Mouse (Mus musculus) heart, embryonic 10.5 days (tissue): Measurements from ENCODE around the gene Gamt. TPM values are rescaled to one million over a fixed set of nuclear protein-coding genes. Genes with fewer than 3 reads are reported as not detected.

Experiments used
- microRNA-seq: library from miRNA; unstranded; fragments of <30 nt; microRNA quantifications from one replicate; pipeline ENCODE4, GENCODE M21; 2017
- polyA plus RNA-seq: library from polyadenylated mRNA; unstranded; fragments of >200 nt; fragmentation: Nextera tagmentation; extraction: Ambion mirVana; gene quantifications from 2 replicates; pipeline ENCODE4 v1.2.1, GENCODE M21; 2016

Gene Gamt
- polyA plus RNA-seq, 1 experiment from 2014 or later = 61.2 TPM

Small RNAs within 50 kb of the gene (microRNA-seq; reads per million reads assigned to microRNA genes)
- 0.76 reads per million for gene Mir6911

Other genes starting within 250 kb of the Gamt start
- gene Arhgap45, start 244.4 kb downstream of the Gamt start, polyA plus RNA-seq = 12.0 and 16.7 TPM in 2 replicates
- gene Polr2e, start 221.2 kb downstream of the Gamt start, polyA plus RNA-seq = 181 and 233 TPM in 2 replicates
- 767 and 797 TPM in 2 replicates for gene Gpx4, start 213.8 kb downstream of the Gamt start, polyA plus RNA-seq
- gene Sbno2, start 155.4 kb downstream of the Gamt start, polyA plus RNA-seq = 14.8 and 15.6 TPM in 2 replicates
- gene Stk11, start 145.2 kb downstream of the Gamt start, polyA plus RNA-seq = 12.4 and 17.8 TPM in 2 replicates
- gene Atp5d, start 122.4 kb downstream of the Gamt start, polyA plus RNA-seq = 689 and 872 TPM in 2 replicates
- gene Cbarp, start 120.2 kb downstream of the Gamt start, polyA plus RNA-seq = 2.0 and 4.0 TPM in 2 replicates
- gene Midn, start 112.7 kb downstream of the Gamt start, polyA plus RNA-seq = 16.1 and 24.4 TPM in 2 replicates
- gene Cirbp, start 95.0 kb downstream of the Gamt start, polyA plus RNA-seq = 85.7 and 98.0 TPM in 2 replicates
- gene 1600002K03Rik, start 88.1 kb downstream of the Gamt start, polyA plus RNA-seq = 11.7 and 13.9 TPM in 2 replicates
- 14.9 and 20.6 TPM in 2 replicates for gene Efna2, start 81.5 kb downstream of the Gamt start, polyA plus RNA-seq
- 56.4 and 76.5 TPM in 2 replicates for gene Mum1, start 34.6 kb downstream of the Gamt start, polyA plus RNA-seq
- 432 and 538 TPM in 2 replicates for gene Ndufs7, start 11.9 kb downstream of the Gamt start, polyA plus RNA-seq
- gene Dazap1, start 474 bp upstream of the Gamt start, polyA plus RNA-seq = 40.2 and 58.0 TPM in 2 replicates
- 774 and 882 TPM in 2 replicates for gene Rps15, start 31.4 kb upstream of the Gamt start, polyA plus RNA-seq
- 0.74 and 0.78 TPM in 2 replicates for gene Apc2, start 35.0 kb upstream of the Gamt start, polyA plus RNA-seq
- gene 2310011J03Rik, start 59.5 kb upstream of the Gamt start, polyA plus RNA-seq = 41.3 and 46.8 TPM in 2 replicates
- gene Pcsk4, start 68.5 kb upstream of the Gamt start, polyA plus RNA-seq = 1.6 and 4.0 TPM in 2 replicates
- gene Reep6, start 68.9 kb upstream of the Gamt start, polyA plus RNA-seq = 7.1 and 18.3 TPM in 2 replicates
- gene Adamtsl5, start 87.4 kb upstream of the Gamt start, polyA plus RNA-seq = 1.3 and 1.9 TPM in 2 replicates
- 0.16 TPM in 1 of 2 replicates, not detected in the other for gene Plk5, start 95.4 kb upstream of the Gamt start, polyA plus RNA-seq
- 2.1 and 5.0 TPM in 2 replicates for gene Mex3d, start 126.6 kb upstream of the Gamt start, polyA plus RNA-seq
- 237 and 315 TPM in 2 replicates for gene Mbd3, start 138.5 kb upstream of the Gamt start, polyA plus RNA-seq
- gene Uqcr11, start 145.8 kb upstream of the Gamt start, polyA plus RNA-seq = 973 and 1,195 TPM in 2 replicates
- gene Tcf3, start 172.6 kb upstream of the Gamt start, polyA plus RNA-seq = 80.6 and 140 TPM in 2 replicates
- gene Onecut3, start 233.8 kb upstream of the Gamt start, polyA plus RNA-seq = 0.44 TPM in 1 of 2 replicates, not detected in the other